Mouse (Mus musculus) heart, postnatal 0 days (tissue): Measurements from ENCODE around the gene Vav3. TPM values are rescaled to one million over a fixed set of nuclear protein-coding genes. Genes with fewer than 3 reads are reported as not detected.

Experiments
- ATAC-seq: fragments of 200-750 bp; cut with Nextera tagmentation; 2 replicates; pipeline ENCODE4 v1.8.0; 2017; ENCODE audit warnings: low read depth, moderate number of reproducible peaks, moderate library complexity; ENCODE audit not compliant: insufficient read depth
- DNase-seq: peaks from one replicate; pipeline ENCODE4 v3.0.0-alpha.2; 2016; ENCODE audit warnings: low spot score
- H3K27ac ChIP-seq: fragments of 300-500 bp; sonication (generic); 2 replicates; pipeline ENCODE4 v1.5.1; 2014; ENCODE audit warnings: low read depth, mild to moderate bottlenecking
- H3K27me3 ChIP-seq: fragments of 300-500 bp; sonication (generic); 2 replicates; pipeline ENCODE4 v1.6.1; 2014; ENCODE audit warnings: low read length, mixed read lengths; ENCODE audit not compliant: control insufficient read depth, insufficient read depth
- H3K36me3 ChIP-seq: fragments of 300-500 bp; sonication (generic); replicated peaks from 2 replicates; pipeline ENCODE4 v1.6.1; 2014; ENCODE audit warnings: low read length, mixed read lengths; ENCODE audit not compliant: control insufficient read depth, insufficient read depth
- H3K4me1 ChIP-seq: fragments of 300-500 bp; sonication (generic); 2 replicates; pipeline ENCODE4 v1.6.1; 2014; ENCODE audit warnings: antibody characterized with exemption; ENCODE audit not compliant: control insufficient read depth, insufficient read depth
- H3K4me2 ChIP-seq: fragments of 300-500 bp; sonication (generic); 2 replicates; pipeline ENCODE4 v1.6.1; 2014; ENCODE audit warnings: low read depth, mild to moderate bottlenecking, low read length, moderate library complexity
- H3K4me3 ChIP-seq: fragments of 300-500 bp; sonication (generic); 2 replicates; pipeline ENCODE4 v1.5.1; 2014; ENCODE audit warnings: low read depth, low read length
- H3K9ac ChIP-seq: fragments of 300-500 bp; sonication (generic); replicated peaks from 2 replicates; pipeline ENCODE4 v1.6.1; 2014; ENCODE audit warnings: low read depth, low read length, mixed read lengths
- H3K9me3 ChIP-seq: fragments of 300-500 bp; sonication (generic); replicated peaks from 2 replicates; pipeline ENCODE4 v1.6.1; 2016; ENCODE audit warnings: low read length; ENCODE audit not compliant: control insufficient read depth
- CTCF ChIP-seq: IDR thresholded peaks from 2 replicates; pipeline ENCODE4 v1.5.1; 2016; ENCODE audit warnings: antibody characterized with exemption, control low read depth, low read depth
- EP300 ChIP-seq: IDR thresholded peaks from 2 replicates; pipeline ENCODE4 v1.6.1; 2016; ENCODE audit warnings: antibody characterized with exemption, low read depth
- WGBS: fragments of 180-500 bp; shearing (Covaris S2); extraction: QIAGEN DNeasy Blood & Tissue Kit; methylation state at CpG from one replicate; pipeline ENCODE4 v1.1.7; 2014; 5-methylcytosine and 5-hydroxymethylcytosine counted together
- polyA plus RNA-seq: library from polyadenylated mRNA; unstranded; fragments of >200 nt; fragmentation: Nextera tagmentation; extraction: Ambion mirVana; gene quantifications from 2 replicates; pipeline ENCODE4 v1.2.1, GENCODE M21; 2015
- total RNA-seq: library from RNA; depleted of rRNA; stranded (reverse); fragments of >200 nt; gene quantifications from 2 replicates; pipeline ENCODE4 v1.2.3, GENCODE M21; 2014; ENCODE audit warnings: low replicate concordance

Gene Vav3
- total and polyA plus RNA-seq, 2 experiments from 2014 or later = 5.1 to 25.0 TPM

DNA sequence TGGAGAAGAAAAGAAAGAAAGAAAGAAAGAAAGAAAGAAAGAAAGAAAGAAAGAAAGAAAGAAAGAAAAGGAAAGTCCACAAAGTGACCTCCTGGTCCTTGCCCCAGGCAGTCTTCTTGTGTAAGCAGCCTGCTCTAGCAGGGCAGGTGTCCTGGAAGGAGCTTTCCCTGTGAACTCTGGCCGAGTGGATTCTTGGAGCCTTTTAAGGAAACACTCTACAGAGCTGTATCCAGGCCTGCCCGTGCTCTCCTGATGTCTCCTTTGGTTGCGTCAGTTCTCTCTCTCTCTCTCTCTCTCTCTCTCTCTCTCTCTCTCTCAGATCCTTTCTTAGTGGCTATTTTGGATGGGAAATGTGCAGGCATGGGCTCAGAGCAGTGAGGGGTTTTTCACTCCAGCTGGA is 232.4 kb downstream of the Vav3 start:
- H3K36me3 ChIP-seq = no peaks in the 10 kb centered on the region
- peaks cover 6% of the 10 kb centered on the region; the same call in 1 of the 2 replicates for H3K4me1 ChIP-seq
- 23% methylated on average over 3 of the region's 3 CpGs for WGBS
- no peak for TF ChIP-seq CTCF
- no peak for TF ChIP-seq EP300
- H3K4me2 ChIP-seq = no peak overlapping the region
- no peak overlapping the region for H3K9ac ChIP-seq
- no peak overlapping the region for H3K4me3 ChIP-seq
- no peaks in the 10 kb centered on the region for H3K27me3 ChIP-seq
- DNase-seq = no peak
- no peaks in the 10 kb centered on the region for H3K9me3 ChIP-seq
- ATAC-seq = no peak
- H3K27ac ChIP-seq = no peak overlapping the region

- Histone ChIP-seq H3K27ac (no peak overlapping the region), H3K4me2 (no peak overlapping the region), H3K27me3 (no peaks in the 10 kb centered on the region), H3K4me3 (no peak overlapping the region), H3K4me1 (peaks cover 5% of the 10 kb centered on the region; the same call in 1 of the 2 replicates), H3K36me3 (peaks cover 3% of the 10 kb centered on the region; the same call in 1 of the 2 replicates), H3K9ac (no peak overlapping the region), H3K9me3 (no peaks in the 10 kb centered on the region)
- WGBS = 47% methylated on average over 10 of the region's 10 CpGs
- DNase-seq = no peak
- TF ChIP-seq CTCF (no peak), EP300 (no peak)
- ATAC-seq = no peak
These were observed 233.2 kb downstream of the Vav3 start for GRCm38 (mm10) chr3:109573549-109574146.

DNA sequence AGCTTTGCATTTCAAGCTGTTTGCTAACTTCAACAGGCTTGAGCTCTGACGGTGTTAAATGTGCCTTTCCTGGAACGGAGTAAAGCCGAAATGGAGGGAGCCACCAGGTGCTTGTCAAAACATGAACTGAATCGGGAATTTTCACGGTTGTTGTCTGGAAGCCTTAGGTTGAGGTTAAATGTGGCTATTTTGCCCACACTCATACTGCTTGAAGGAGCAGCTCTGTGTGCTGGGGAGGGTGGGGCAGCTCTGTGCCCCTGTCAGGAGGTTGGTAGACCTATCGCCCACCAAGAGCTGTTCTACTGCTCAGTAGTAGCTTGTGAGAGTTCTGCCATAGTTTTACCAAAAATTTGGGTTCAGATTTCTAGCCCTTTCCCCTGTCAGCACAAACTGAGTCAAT is 233.7 kb downstream of the Vav3 start:
- H3K36me3 ChIP-seq = peaks cover 3% of the 10 kb centered on the region; the same call in 1 of the 2 replicates
- DNase-seq (no peak), ATAC-seq (no peak)
- 81% methylated on average over 6 of the region's 6 CpGs for WGBS
- no peak overlapping the region for H3K4me2 ChIP-seq
- H3K9me3 ChIP-seq = no peaks in the 10 kb centered on the region
- H3K27me3 ChIP-seq = no peaks in the 10 kb centered on the region
- TF ChIP-seq CTCF (no peak), EP300 (no peak)
- H3K9ac ChIP-seq = no peak overlapping the region
- H3K4me3 ChIP-seq = no peak overlapping the region
- H3K4me1 ChIP-seq = no peaks in the 10 kb centered on the region
- H3K27ac ChIP-seq = no peak overlapping the region

GRCm38 (mm10) chr3:109578347-109578746 is 237.9 kb downstream of the Vav3 start:
- Histone ChIP-seq H3K27ac (no peak overlapping the region), H3K36me3 (peaks cover 3% of the 10 kb centered on the region; the same call in 1 of the 2 replicates), H3K27me3 (no peaks in the 10 kb centered on the region), H3K4me2 (no peak overlapping the region), H3K9ac (no peak overlapping the region), H3K9me3 (no peaks in the 10 kb centered on the region), H3K4me3 (no peak overlapping the region), H3K4me1 (no peaks in the 10 kb centered on the region)
- TF ChIP-seq EP300 = no peak
- no peak for TF ChIP-seq CTCF
- ATAC-seq (no peak), DNase-seq (no peak)
- WGBS = 78% methylated on average over 3 of the region's 3 CpGs

DNA sequence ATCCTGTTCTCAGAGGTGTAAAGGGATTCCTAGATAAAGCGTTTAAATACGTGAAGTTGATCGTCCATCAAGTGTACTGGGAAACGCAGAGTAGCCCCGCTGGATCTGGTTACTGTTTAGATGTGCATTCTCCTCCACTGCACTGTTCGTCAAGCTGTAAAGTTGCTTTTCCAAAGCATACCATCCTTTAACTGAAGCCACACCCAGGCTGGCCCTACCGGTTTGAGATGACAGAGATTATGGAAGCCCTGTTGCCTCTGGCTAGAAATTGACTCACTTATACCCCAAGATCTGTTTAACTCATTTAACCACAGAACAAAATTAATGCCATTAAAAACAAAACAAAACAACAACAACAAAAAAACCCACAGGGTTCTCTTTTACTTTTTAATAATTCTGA is 238.5 kb downstream of the Vav3 start:
- Histone ChIP-seq H3K9ac (no peak overlapping the region), H3K4me1 (no peaks in the 10 kb centered on the region), H3K4me2 (no peak overlapping the region), H3K36me3 (peaks cover 3% of the 10 kb centered on the region; the same call in 1 of the 2 replicates), H3K27me3 (no peaks in the 10 kb centered on the region), H3K27ac (no peak overlapping the region), H3K9me3 (no peaks in the 10 kb centered on the region), H3K4me3 (no peak overlapping the region)
- 57% methylated on average over 7 of the region's 7 CpGs for WGBS
- no peak for ATAC-seq
- TF ChIP-seq EP300 (no peak), CTCF (no peak)
- DNase-seq = no peak

DNA sequence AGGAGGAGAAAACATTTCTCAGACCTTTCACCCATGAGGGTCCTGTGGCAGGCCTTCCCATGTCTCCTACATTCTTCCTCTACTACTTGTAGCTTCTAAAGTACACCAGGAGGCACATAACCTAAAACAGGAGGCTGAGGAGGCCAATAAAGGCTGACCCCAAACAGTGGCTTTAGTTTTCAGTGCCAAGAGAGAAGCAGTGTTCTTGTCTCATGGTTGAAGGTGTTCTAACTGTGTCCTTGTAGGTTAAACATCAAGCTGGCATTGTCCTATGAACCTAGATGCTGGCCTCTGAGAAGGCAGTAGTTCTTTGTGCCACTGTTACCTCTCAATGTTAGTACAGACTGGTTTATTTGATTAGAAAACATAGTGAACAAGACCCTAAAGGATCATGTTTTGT is 245.5 kb downstream of the Vav3 start:
- Histone ChIP-seq H3K27me3 (no peaks in the 10 kb centered on the region), H3K27ac (no peak overlapping the region), H3K36me3 (no peaks in the 10 kb centered on the region), H3K9me3 (no peaks in the 10 kb centered on the region), H3K9ac (no peak overlapping the region), H3K4me1 (no peaks in the 10 kb centered on the region), H3K4me3 (no peak overlapping the region), H3K4me2 (no peak overlapping the region)
- no peak for TF ChIP-seq EP300
- TF ChIP-seq CTCF = no peak
- no peak for ATAC-seq
- DNase-seq = no peak
